Mouse (Mus musculus) naive thymus-derived CD4-positive, alpha-beta T cell, adult 2 months (primary cell): ENCODE data around the gene Hist1h2bf.
A peak's percentile ranks its signal among the peaks of the same experiment; 100 is the strongest.
"Not testable (repeated sequence)": the region's sequence is repeated elsewhere in the genome, so short reads cannot be mapped to it uniquely, and the experiment has no call there.

ENCODE experiments used
- DNase-seq: peaks from one replicate; pipeline ENCODE4 v3.0.0-alpha.2; 2011; ENCODE audit warnings: low read depth

Hist1h2bf gene

DNA sequence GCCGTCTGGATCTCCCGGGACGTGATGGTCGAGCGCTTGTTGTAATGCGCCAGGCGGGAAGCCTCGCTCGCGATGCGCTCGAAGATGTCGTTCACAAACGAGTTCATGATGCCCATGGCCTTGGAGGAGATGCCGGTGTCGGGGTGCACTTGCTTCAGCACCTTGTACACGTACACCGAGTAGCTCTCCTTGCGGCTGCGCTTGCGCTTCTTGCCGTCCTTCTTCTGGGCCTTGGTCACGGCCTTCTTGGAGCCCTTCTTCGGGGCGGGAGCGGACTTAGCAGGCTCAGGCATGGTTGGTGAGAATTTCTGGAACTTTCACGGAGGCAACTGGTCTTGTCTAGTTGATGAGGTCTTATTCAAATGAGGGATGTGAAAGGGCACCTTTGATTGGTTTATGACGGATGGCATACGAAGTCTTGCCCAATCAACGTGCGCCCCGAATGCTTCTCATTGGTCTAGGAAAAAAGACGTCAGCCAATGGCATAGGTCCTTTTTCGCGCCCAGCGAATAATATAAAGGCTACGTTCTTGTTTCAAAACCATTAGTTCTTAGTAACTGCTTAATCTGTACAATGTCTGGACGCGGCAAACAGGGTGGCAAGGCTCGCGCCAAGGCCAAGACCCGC is at the start of gene Hist1h2bf, which contains the start of gene Hist1h2ad:
Gene Hist1h2bf (minus strand): TSS at position 299 of the 627 bp plus-strand sequence.
Gene Hist1h2ad (plus strand): TSS at position 484 of the 627 bp plus-strand sequence.
- DNase-seq = peak; percentile 95

DNA sequence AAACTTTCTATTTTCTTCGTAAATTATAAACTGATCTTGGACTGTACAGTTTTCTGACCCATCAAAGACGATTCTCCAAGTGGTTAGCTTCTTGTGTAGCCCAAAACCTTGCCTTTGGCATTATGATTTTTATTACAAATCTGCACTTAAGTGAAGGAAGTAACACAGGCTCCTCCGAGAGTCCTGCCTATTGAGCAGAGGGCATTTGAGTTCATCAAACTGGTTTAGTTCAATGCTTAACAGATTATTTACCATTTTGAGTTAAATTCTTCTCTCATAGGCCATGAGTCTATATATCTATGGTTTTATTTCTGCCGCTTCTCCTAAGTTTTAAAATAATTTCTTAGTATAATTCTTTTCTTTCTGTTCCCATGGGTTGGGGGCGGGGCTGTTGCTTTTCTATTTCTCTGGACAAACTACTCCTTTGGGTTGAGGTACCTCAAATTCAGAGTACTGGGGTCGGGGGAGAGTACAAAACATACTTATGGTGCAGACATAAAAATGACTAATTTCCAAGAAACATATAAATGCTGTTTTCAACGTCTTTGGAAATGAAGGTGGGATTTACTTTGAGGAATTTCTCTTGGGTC is 49.0 kb upstream of the Hist1h2bf start:
- no peak for DNase-seq

DNA sequence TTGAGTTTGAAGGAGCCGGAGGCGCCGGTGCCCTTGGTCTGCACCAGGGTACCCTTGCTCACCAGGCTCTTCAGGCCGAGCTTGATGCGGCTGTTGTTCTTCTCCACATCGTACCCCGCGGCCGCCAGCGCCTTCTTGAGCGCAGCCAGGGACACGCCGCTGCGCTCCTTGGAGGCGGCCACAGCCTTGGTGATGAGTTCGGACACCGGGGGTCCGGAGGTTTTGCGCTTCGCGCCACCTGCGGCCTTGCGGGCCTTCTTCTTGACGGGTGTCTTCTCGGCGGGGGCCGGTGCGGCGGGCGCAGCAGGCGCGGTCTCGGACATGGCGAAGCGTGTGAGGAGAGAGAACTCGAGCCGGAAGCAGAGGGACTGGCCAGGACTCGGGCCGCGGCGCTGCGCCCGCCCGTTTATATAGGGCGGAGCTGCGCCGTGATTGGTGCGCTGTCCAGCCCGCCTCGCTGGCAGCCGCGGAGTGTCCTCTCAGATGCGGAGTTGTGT is 48.2 kb upstream of the Hist1h2bf start, which contains the start of gene Hist1h1e:
Gene Hist1h1e (minus strand): TSS at position 384 of the 497 bp plus-strand sequence.
- DNase-seq = peak; percentile 83

DNA sequence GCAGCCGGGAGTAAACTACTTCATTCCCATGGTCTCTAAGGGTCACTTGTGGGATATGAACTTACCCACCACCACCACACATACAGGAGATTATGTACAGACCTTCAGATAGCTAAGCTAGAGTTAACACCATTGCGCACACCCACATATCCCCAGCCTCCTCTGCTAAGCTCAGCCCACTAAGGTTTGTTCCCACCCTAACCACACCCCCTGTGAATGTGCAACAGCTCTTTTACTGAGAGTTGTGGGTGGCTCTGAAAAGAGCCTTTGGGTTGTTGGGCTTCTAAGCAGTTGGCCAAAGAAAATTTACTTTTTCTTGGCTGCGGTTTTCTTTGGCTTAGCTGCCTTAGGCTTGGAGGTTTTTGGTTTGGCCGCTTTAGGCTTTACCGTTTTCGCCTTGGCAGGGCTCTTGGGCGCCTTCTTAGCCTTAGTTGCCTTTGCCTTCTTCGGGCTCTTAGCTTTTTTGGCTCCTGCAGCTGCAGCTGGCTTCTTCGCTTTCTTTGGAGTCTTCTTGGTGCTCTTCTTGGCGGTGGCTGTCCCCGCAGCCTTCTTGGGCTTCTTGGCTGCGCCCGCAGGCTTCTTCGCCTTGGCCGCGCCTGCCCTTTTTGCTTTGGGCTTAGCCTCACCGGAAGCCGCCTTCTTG is 47.7 kb upstream of the Hist1h2bf start:
- peak; percentile 90 for DNase-seq

DNA sequence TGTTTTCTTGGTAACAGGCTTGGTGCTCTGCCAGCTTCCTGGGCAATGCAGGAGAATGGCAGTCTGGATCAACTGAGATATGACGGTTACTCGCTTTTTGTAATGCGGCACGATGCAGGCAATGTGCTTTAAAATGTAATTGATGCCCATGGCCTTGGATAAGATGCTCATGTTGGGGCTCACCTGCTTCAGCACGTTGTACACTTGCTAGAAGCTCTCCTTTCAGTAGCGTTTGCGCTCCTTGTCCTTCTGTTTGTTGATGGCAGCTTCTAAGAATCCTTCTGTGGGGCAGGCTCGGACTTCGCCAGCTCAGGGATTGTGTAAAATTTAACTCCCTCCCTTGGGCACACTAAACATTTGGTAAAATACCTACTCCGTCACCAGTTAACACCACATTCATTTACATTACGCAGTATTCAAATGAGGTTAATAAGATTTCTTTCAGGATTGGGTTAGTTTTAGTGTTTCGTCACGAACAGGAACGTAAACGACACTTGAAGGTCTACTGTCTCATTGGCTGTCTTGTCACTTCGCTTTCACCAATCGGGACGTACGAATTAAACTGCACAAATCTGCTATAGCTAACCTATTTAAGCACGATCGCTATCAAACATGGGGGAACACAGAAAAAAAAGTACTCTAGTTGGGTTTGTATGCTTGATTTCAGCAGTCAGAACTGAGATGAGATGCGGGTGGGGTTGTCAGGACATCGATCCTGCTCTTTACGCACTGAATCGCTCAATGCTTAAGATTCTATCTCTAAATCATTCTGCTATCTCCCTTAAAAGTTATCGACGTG is 46.9 kb upstream of the Hist1h2bf start, which contains the start of gene Hist1h2be:
Gene Hist1h2be (minus strand): TSS at position 392 of the 799 bp plus-strand sequence.
- DNase-seq = peak; percentile 93

DNA sequence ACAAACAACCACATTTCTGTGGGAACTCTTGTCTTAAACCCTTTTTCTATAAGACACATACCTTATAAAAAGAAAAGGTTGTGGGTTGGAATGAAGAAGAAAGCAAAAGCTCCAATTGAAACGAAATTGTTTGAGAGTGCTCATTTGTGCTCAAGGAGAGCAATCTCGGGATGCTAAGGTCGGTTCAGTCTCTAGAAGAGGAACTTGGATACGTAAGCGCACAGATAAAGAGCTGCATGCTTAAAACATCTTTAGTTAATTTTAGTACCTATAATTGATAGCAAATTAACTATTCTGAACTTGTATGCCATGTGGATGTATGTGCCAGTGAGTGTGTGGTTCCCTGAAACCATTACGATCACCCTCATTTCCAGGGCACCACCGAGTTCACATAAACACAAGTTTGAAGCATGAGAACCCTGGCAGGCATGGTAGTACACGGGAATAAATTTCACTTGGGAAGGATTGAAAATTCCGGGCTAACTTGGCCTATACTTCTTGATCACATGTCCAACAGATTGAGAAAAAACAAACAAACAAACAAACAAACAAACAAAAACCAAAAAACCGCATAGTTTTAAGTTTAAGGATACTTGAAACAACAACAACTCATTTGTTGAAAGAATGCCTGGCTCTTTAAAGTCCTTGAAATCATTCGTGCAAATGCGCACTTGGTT is 46.2 kb upstream of the Hist1h2bf start:
- DNase-seq = no peak

DNA sequence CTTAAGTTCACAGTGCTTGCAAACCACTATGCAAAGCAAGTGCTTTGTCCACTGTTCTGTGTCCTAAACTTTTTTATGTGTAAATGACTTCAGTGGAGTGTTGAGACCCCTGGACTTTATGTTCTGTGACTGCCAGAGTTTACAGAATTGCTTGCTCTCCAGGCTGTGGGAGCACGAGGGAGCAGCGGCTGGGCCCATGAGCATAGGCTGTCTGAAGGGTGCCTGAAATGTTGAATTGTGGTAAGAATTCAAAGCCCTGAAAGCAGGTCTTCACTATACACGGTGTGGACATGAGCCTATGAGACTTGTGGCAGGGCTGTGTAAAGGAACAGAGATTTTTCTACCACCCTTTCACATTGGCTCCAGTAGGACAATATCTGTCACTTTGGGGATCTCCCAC is 37.6 kb upstream of the Hist1h2bf start:
- no peak for DNase-seq

DNA sequence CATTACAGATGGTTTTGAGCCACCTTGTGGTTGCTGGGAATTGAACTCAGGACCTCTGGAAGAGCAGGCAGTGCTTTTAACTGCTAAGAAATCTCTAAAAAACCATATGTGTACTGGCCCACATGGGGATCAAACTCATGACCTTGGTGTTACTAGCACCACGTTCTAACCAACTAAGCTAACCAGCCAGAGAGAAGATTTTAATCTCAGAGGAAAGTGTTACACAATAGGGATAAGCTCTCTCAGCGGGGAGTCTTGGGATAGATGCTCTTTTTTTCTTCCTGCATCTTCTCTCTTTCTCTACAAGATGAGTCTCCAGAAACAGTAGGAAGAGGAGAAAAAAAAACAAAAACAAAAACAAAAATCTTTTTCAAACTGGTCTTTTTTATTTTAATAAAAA is 36.4 kb upstream of the Hist1h2bf start:
- DNase-seq = no peak

DNA sequence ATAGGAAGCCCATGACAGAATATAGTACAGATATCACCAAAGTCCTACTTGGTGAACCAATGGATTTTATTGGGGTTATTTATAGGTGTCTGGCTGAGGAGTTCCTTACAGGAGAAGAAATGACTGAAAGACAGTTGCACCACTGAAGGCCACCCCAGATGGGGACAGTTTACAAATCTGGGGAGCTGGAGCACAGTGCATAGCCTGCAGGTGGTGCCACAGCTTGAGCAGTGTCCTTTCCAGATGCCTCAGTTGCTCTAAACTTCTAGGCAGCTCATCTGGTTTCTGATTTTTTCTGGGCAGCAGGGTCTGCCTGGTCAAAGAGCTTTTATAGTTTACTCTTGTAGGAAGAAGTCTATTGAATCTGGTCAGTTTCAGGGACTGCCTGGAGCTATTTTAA is 35.8 kb upstream of the Hist1h2bf start:
- no peak for DNase-seq

DNA sequence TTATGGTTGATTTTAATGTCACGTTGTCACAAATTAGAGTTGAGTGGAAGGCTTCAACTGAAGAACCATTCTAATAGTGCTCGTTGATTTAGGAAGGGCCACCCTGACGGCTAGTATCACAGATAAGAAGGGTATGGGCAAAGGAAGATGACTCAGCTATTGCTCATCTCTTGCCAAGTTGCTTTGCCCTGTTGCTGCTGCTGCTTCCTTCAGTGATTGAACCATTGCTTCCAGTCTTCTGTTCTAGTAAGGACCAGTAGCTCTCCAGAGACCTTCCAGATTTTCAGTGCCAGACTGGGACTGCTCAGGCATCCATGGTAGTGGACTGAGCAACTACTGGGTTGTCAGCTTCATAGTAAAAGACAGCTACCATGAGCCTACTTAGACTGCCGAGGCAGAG is 35.2 kb upstream of the Hist1h2bf start:
- DNase-seq = no peak

DNA sequence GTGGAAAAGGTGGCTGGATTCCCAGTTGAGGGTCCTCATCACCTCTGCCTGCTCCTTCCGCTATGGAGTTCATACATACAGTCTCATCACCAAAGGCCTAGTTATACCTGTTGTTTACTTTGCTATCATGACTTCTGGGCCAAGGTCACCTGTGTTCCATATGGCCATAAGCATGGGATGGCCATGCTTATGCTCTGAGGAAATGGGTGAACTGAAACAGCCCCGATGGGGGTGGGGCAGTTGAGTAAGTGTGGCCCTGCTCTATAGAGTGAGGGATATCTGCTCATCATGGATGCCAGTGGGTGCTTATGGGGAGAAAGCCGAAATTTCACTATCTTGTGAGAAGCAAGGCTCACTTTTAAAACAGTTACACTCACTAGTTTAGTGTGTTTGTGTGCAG is 31.1 kb upstream of the Hist1h2bf start:
- DNase-seq = no peak

DNA sequence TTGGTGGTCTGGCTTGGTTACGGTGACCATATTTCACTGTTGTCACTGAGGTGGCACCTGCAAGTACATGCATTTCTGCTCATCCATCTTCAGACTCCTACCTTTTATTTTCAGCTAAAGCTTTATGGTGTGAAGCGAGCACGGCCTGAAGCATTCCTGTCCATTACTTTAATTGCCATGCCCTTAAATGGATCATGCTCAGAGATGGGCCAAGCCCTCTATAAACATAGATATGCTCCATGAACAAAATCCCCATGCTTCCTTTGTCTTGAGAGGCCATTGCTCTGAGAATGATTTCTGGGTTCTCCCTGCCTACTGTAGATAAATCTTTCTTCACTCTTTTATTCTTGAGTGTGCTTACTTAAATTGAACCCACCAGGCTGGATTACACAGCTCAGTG is 30.5 kb upstream of the Hist1h2bf start:
- no peak for DNase-seq

DNA sequence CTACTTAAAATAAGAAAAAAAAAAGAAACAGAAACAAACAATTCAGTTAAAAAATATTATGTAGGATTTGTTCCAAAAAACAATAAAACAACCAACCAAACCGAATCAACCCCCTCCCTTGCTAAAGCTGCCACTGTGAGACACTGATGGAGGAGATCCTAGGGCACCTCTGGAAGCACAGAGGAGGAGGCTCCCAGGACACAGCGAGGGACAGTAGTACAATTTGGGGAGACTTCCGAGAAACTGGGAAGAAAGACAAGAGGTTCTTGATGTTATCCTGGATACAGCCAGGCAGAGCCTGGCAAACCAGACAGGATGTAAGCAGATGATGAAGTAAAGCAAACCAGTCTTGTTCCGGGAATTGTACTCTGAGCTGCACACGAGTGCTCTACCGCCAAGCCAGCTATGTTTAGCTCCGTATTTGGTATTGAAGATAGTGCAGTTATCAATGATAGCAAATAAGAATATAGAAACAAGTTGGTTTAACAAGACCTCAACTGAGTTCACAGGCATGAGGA is 29.2 kb upstream of the Hist1h2bf start:
- DNase-seq = no peak

DNA sequence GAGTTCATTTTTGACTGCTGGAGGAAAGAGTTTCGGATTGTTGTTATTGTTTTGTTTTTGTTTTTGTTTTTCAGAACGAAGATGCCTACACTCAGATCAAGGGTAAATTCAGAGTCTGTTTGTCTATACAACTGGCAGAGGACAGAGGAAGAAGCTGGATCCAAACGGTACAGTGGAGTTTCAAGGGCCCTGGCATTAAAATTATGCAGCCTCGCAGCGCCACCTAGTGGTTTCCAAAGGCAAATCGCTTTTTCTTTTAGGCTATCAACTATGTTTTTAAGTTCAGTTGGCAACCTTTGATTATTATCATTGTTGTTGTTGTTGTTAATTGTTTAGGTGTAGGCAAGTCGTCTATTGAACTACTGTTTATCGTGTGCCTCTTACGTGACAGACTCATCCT is 24.0 kb upstream of the Hist1h2bf start:
- peak; percentile 91 for DNase-seq

DNA sequence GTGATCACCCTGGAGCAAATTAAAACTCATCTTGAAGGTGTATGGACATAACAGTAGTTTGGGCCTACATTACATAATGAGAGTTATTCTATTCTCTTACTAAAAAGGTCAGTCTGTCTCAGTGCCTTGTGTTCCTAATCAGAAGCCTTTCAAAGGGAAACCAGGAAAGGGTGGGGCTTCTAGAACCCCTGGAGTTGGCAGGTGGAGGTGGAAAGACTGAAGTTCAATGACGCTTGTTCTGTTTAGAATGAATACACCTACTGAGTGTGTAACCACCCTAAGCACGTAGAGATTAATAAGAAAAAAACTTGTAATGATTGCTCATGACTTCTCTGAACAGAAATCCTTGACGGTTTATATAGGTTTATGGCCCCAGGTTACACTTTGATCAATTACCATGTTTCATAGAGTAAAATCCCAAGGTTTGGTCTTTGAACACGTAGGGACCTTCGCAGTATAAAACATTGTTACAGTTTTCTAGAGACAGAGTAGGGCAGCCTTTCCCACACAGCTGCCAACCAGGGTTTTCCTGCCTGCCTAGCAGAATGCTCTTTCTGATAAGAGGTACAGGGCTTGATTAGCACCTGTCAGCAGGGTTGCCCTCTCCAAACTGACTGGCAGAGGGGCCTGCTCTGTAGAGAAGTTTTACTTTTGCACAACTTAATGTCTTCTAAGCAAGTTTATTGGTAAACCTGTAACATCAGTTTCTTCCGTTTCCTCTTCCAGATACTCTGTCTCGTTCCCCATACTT is 21.8 kb upstream of the Hist1h2bf start:
- no peak for DNase-seq

DNA sequence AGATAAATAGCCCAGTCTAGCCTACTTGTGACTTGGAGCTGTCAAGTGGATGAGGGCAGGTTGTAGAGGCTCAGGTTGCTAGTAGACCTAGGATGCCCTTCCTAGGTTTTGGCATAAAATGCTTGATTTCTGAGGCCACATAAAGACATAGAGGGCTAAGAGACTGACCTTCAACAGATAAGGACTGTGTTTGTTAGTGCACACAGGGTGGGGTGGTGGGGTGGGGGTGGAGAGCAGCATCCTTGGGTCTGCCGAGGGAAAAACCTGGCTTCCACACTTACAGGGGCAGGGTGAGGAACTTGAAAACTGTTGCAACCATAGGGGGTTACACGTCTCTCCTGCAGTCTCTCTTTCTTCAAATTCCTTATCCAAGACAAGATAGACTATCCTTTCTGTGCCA is 21.2 kb upstream of the Hist1h2bf start:
- no peak for DNase-seq

DNA sequence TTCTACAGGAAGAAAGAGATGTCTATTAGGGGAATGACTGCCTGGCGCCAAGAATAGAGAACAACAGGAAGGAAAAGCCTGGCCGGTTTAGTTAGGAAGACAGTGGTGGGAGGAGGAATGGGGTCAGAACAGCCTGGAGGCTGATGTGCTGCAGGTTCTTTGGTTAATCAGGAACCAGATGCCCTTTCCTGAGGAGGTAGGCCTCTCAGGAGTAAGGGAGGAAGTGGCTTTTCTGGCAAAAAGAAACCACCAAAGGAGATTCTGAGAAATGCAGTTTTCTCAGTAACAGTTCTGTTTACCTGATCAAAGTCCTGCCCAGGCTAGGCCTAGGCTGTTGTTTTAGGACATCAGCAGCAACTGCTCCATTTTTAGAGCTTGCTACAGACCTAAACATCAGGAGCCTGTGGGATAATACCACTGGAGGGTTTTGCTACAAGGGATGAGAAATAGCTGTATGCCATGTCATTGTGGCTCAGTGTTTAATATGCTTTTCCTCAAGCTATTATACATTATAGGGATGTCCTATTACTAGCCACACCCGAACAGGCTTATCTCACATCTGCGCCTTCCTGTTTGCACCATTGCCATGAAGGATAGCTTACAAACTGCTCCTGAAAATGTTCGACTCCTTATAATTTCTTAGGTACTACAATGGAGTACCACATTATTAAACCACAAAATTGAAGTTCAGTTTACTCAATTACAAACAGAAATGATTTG is 19.2 kb upstream of the Hist1h2bf start:
- DNase-seq = peak; percentile 32

DNA sequence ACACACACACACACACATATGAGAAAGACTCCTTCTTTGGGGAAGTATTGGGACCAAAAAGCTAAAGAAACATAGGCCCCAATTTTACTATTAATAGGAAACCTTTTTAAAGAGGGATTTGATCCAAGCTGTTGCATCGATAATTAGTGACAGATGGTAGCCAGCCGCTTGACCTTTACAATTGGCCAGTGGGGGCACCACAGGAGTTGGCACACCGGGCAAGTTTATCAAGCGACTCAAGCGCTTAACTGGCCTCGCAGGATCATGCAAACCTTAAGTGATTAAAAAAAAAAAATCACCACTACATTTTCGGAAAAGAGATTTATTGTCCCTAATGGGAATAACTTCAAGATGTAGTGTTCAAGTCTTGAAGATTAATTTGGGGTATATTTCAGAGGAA is 18.6 kb upstream of the Hist1h2bf start:
- DNase-seq = no peak

DNA sequence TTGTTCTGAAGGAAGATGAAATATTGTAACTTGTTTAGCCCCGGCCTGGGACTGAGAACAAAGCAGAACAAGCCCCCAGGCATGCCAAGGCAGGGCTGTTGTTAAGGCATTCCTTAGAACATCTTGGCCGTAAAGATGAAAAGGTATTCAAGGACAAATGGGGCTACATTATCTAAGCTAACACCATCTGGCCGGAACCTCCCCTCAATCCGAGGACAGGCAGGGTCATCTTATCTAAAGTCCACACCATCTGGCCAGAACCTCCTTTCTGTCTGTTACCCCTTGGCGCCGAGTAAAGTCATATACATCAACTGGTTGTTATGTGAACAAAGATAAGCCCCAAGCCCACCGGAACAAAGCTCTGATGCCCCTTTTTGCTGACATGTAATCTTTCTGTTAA is 17.9 kb upstream of the Hist1h2bf start:
- not testable (repeated sequence) for DNase-seq

DNA sequence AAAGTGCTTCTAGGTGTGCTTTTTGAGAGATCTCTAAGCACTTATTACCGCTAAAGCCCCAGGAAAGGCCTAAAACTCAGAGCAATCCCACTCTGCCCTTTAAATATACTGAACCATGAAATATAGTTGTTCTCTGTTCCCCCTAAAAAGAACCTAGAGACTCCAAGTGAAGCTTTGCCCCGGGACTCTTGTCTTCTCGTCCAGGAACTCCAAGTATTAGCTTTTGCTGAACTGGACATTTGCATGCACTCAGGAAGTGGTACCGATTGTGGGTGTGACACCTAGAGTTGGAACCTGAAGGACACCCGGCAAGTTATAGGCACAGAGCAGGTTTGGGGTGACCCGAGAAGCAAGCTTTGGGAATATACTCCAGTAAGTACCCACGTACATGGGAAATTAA is 17.2 kb upstream of the Hist1h2bf start:
- DNase-seq = no peak
